Mouse (Mus musculus): ENCODE data around the gene Birc5.

DNA sequence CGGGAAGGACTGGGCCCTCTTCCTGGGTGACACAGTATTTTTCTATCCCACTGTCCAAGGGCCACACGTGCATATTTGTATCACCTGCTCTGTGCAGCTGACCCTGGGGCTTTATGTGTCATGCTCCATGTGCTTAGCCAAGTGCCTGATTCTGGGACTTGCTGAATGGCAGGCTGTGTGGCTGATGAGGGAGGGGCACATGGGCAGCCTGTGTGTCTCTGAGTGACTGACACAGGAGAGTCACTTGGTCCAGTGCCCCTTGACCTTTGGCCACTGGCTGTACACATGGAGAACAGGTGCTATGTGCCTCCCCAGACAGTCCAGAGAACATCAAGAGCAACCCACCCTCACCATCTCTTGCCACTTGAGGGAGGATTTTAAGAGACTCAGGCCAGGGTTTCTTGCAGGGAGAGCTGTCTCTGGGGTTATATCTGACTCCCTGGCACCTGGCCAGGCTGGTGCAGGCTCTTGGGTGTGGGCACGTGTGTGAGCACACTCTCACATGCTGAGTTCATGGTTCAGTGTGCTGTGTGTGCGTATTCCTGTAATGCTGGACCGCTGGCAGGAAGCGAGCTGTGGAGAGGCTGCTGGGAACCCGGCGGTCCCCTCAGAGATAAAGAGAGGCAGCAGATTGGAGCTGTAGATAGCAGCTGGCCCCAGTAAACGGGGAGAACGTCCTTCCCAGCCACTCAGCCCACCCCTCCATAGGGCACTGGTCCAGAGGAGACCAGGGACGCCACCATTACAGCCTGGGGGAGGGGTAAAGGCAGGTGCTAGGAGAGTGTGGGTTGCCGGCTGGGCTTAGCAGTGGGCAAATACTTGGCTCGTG, 29.1 kb downstream of the Birc5 start:
- TF ChIP-seq CTCF (IDR thresholded peaks at IDR 0.05; ENCODE audit: extremely low read depth, insufficient read depth, insufficient read length, insufficient replicate concordance), result no peak
- TF ChIP-seq POLR2A (IDR thresholded peaks at IDR 0.05; ENCODE audit: low read depth, low read length), result no peak

Data from spleen, adult 2 months (tissue).